ENCODE assay signal across 19 mouse cellular contexts in genomic region chr6:38867291-38867690, GRCm38 (mm10). TPM values are rescaled to one million over a fixed set of nuclear protein-coding genes. Genes with fewer than 3 reads are reported as not detected.
A peak's percentile ranks its signal among the peaks of the same experiment; 100 is the strongest.
DNase-seq lines count a peak whose midpoint lies in the region; ATAC-seq and TF ChIP-seq lines count a peak whose summit lies in the region.
"Had no signal": no experiment of that assay in that cellular context is flagged by ENCODE, and none has a peak within 500 bp of the region (broad histone marks: within the 10 kb centered on the region; RNA-seq: fewer than 3 reads in every experiment).

No protein-coding gene starts in this region.

- 43% methylated on average over 1 of the region's 1 CpGs for WGBS in intestine, embryonic 14.5 days
- 39% methylated on average over 1 of the region's 1 CpGs for WGBS in intestine, embryonic 15.5 days
- WGBS in midbrain, embryonic 11.5 days = 61% methylated on average over 1 of the region's 1 CpGs
- 40% methylated on average over 1 of the region's 1 CpGs for WGBS in midbrain, embryonic 14.5 days
- 88% methylated on average over 1 of the region's 1 CpGs for WGBS in liver, embryonic 13.5 days (ENCODE audit: insufficient replicate concordance)
- WGBS in cerebellum, adult 2 months = 71% methylated on average over 1 of the region's 1 CpGs

- H3K27ac ChIP-seq in intestine, embryonic 14.5 days (ENCODE audit: low read depth) = no peak overlapping the region
- H3K27ac ChIP-seq in intestine, embryonic 15.5 days = no peak overlapping the region
- H3K27ac ChIP-seq in midbrain, embryonic 11.5 days (ENCODE audit: low read depth, low read length) = no peak overlapping the region
- no peak overlapping the region for H3K27ac ChIP-seq in midbrain, embryonic 14.5 days (replicated peaks; ENCODE audit: low read depth, low read length)
- peak overlapping the region; percentile 54 for H3K27ac ChIP-seq in liver, embryonic 13.5 days
- H3K27ac ChIP-seq in cerebellum, adult 2 months (ENCODE audit: insufficient read depth, low read length) = no peak overlapping the region
- H3K27ac ChIP-seq: forebrain, embryonic 15.5 days; hindbrain, embryonic 10.5 days; left cerebral cortex, adult 2 months had no signal

- no peak overlapping the region for H3K4me3 ChIP-seq in intestine, embryonic 14.5 days (ENCODE audit: low read depth, low read length)
- H3K4me3 ChIP-seq in intestine, embryonic 15.5 days (replicated peaks) = no peak overlapping the region
- no peak overlapping the region for H3K4me3 ChIP-seq in midbrain, embryonic 11.5 days (ENCODE audit: low read depth, low read length)
- no peak overlapping the region for H3K4me3 ChIP-seq in midbrain, embryonic 14.5 days (replicated peaks; ENCODE audit: low read depth, low read length)
- H3K4me3 ChIP-seq in liver, embryonic 13.5 days (replicated peaks) = no peak overlapping the region
- H3K4me3 ChIP-seq in cerebellum, adult 2 months (replicated peaks; ENCODE audit: insufficient read depth, low read depth, low read length) = no peak overlapping the region
- H3K4me3 ChIP-seq: forebrain, embryonic 15.5 days; hindbrain, embryonic 10.5 days; left cerebral cortex, adult 2 months had no signal

- TF ChIP-seq POLR2A in cerebellum, adult 2 months (IDR thresholded peaks at IDR 0.05; ENCODE audit: borderline replicate concordance, insufficient read depth, low read length) = no peak

- H3K27me3 ChIP-seq in intestine, embryonic 14.5 days (replicated peaks; ENCODE audit: control insufficient read depth, insufficient read depth, low read length) = no peaks in the 10 kb centered on the region
- H3K27me3 ChIP-seq in intestine, embryonic 15.5 days (replicated peaks) = no peaks in the 10 kb centered on the region
- no peaks in the 10 kb centered on the region for H3K27me3 ChIP-seq in midbrain, embryonic 11.5 days (ENCODE audit: control insufficient read depth, insufficient read depth, low read length)
- no peaks in the 10 kb centered on the region for H3K27me3 ChIP-seq in midbrain, embryonic 14.5 days (ENCODE audit: control insufficient read depth, insufficient read depth, low read length)
- H3K27me3 ChIP-seq in liver, embryonic 13.5 days = no peaks in the 10 kb centered on the region
- no peaks in the 10 kb centered on the region for H3K27me3 ChIP-seq in cerebellum, adult 2 months (ENCODE audit: control insufficient read depth, insufficient read depth, low read length)
- H3K27me3 ChIP-seq: forebrain, embryonic 15.5 days; megakaryocyte, embryonic 14.5 days had no signal

- no peak for TF ChIP-seq CTCF in cerebellum, adult 2 months (IDR thresholded peaks at IDR 0.05; ENCODE audit: borderline replicate concordance, insufficient read depth, low read depth, low read length)

- peak; percentile 32 for DNase-seq in intestine, embryonic 14.5 days (ENCODE audit: low spot score)
- peak; percentile 79 for DNase-seq in midbrain, embryonic 11.5 days (ENCODE audit: low spot score, missing footprints)
- no peak for DNase-seq in midbrain, embryonic 14.5 days
- no peak for DNase-seq in liver, embryonic 13.5 days
- no peak for DNase-seq in cerebellum, adult 2 months
- DNase-seq: adrenal gland, adult 8-10 months; cerebellum, adult 9-10 months; kidney, postnatal 4 days; layer of hippocampus, adult 9-11 months; left cerebral cortex, postnatal 4 days; lung, adult 18-20 months; retina, postnatal 1 day had no signal

- peaks cover 11% of the 10 kb centered on the region; the same call in 1 of the 2 replicates for H3K36me3 ChIP-seq in intestine, embryonic 14.5 days (ENCODE audit: control insufficient read depth, insufficient read depth, low read length)
- H3K36me3 ChIP-seq in intestine, embryonic 15.5 days = no peaks in the 10 kb centered on the region
- H3K36me3 ChIP-seq in midbrain, embryonic 11.5 days (ENCODE audit: control insufficient read depth, insufficient read depth, low read length) = no peaks in the 10 kb centered on the region
- H3K36me3 ChIP-seq in midbrain, embryonic 14.5 days (ENCODE audit: control insufficient read depth, insufficient read depth, low read length) = no peaks in the 10 kb centered on the region; the same call in 1 of the 2 replicates
- peaks cover 31% of the 10 kb centered on the region for H3K36me3 ChIP-seq in liver, embryonic 13.5 days
- H3K36me3 ChIP-seq: hindbrain, embryonic 10.5 days had no signal

- H3K4me2 ChIP-seq in intestine, embryonic 14.5 days (ENCODE audit: low read length) = no peak overlapping the region
- H3K4me2 ChIP-seq in intestine, embryonic 15.5 days (replicated peaks) = no peak overlapping the region
- no peak overlapping the region for H3K4me2 ChIP-seq in midbrain, embryonic 11.5 days
- H3K4me2 ChIP-seq in midbrain, embryonic 14.5 days (ENCODE audit: low read length) = no peak overlapping the region
- no peak overlapping the region for H3K4me2 ChIP-seq in liver, embryonic 13.5 days
- H3K4me2 ChIP-seq: forebrain, embryonic 15.5 days had no signal

- no peak for ATAC-seq in intestine, embryonic 14.5 days (replicated peaks; ENCODE audit: low FRiP score, low TSS enrichment, low read depth)
- ATAC-seq in intestine, embryonic 15.5 days = no peak
- no peak for ATAC-seq in midbrain, embryonic 11.5 days (ENCODE audit: low FRiP score)
- ATAC-seq in midbrain, embryonic 14.5 days (ENCODE audit: low FRiP score, low TSS enrichment) = no peak
- no peak for ATAC-seq in liver, embryonic 13.5 days (ENCODE audit: low read depth)
- no peak for ATAC-seq in monocyte, adult 5-6 weeks (replicated peaks; ENCODE audit: insufficient number of reproducible peaks, low FRiP score, low TSS enrichment, poor library complexity, severe bottlenecking)
- ATAC-seq: forebrain, embryonic 15.5 days; midbrain, embryonic 16.5 days had no signal

- H3K9me3 ChIP-seq in intestine, embryonic 14.5 days (ENCODE audit: control insufficient read depth, low read length) = no peaks in the 10 kb centered on the region
- H3K9me3 ChIP-seq in intestine, embryonic 15.5 days = no peaks in the 10 kb centered on the region
- no peaks in the 10 kb centered on the region for H3K9me3 ChIP-seq in midbrain, embryonic 11.5 days (ENCODE audit: control insufficient read depth, low read length)
- H3K9me3 ChIP-seq in midbrain, embryonic 14.5 days (ENCODE audit: control insufficient read depth, low read length) = no peaks in the 10 kb centered on the region
- H3K9me3 ChIP-seq in liver, embryonic 13.5 days (replicated peaks) = no peaks in the 10 kb centered on the region
- H3K9me3 ChIP-seq: forebrain, embryonic 15.5 days; hindbrain, embryonic 10.5 days; megakaryocyte, embryonic 14.5 days had no signal

- peaks cover 26% of the 10 kb centered on the region for H3K4me1 ChIP-seq in intestine, embryonic 14.5 days (replicated peaks; ENCODE audit: control insufficient read depth, insufficient read depth, low read length)
- H3K4me1 ChIP-seq in intestine, embryonic 15.5 days (replicated peaks) = peaks cover 44% of the 10 kb centered on the region
- H3K4me1 ChIP-seq in midbrain, embryonic 11.5 days (ENCODE audit: control insufficient read depth, insufficient read depth, low read length) = peaks cover 32% of the 10 kb centered on the region
- peaks cover 26% of the 10 kb centered on the region for H3K4me1 ChIP-seq in midbrain, embryonic 14.5 days (ENCODE audit: control insufficient read depth, insufficient read depth, low read length)
- H3K4me1 ChIP-seq in liver, embryonic 13.5 days (replicated peaks) = peaks cover 88% of the 10 kb centered on the region
- H3K4me1 ChIP-seq in cerebellum, adult 2 months (ENCODE audit: control insufficient read depth, insufficient read depth, low read length) = no peaks in the 10 kb centered on the region

- no peak overlapping the region for H3K9ac ChIP-seq in intestine, embryonic 14.5 days (ENCODE audit: low read length)
- H3K9ac ChIP-seq in intestine, embryonic 15.5 days = no peak overlapping the region
- H3K9ac ChIP-seq in midbrain, embryonic 11.5 days (ENCODE audit: low read length) = no peak overlapping the region
- H3K9ac ChIP-seq in midbrain, embryonic 14.5 days (replicated peaks; ENCODE audit: low read length) = no peak overlapping the region
- peak overlapping the region; percentile 46 for H3K9ac ChIP-seq in liver, embryonic 13.5 days
- H3K9ac ChIP-seq: forebrain, embryonic 15.5 days had no signal

RNA-seq across cellular contexts. Expression of gene Tbxas1, which starts 7.9 kb away (rescaled TPM):
- polyA plus RNA-seq in intestine, embryonic 14.5 days (2014; fragmentation: Nextera tagmentation; extraction: Ambion mirVana) = 2.1 and 2.4 TPM in 2 replicates
- 3.4 and 4.0 TPM in 2 replicates for polyA plus RNA-seq in intestine, embryonic 15.5 days (2015; fragmentation: Nextera tagmentation; extraction: Ambion mirVana)
- 1.5 TPM in 2 replicates for polyA plus RNA-seq in midbrain, embryonic 11.5 days (2014; fragmentation: Nextera tagmentation; extraction: Ambion mirVana)
- polyA plus RNA-seq in midbrain, embryonic 14.5 days (2014; fragmentation: Nextera tagmentation; extraction: Ambion mirVana) = 0.69 and 1.6 TPM in 2 replicates
- polyA plus RNA-seq in liver, embryonic 13.5 days (2015; fragmentation: Nextera tagmentation; extraction: Ambion mirVana) = 11.4 and 12.2 TPM in 2 replicates
- 10.7 to 19.2 TPM (median 18.1 TPM) in 3 replicates for total RNA-seq in monocyte, adult 5-6 weeks (2017)
- 1.2 TPM in 2 replicates for polyA plus RNA-seq in cerebellum, adult 2 months (2012; rRNA removed)

RNA-seq across cellular contexts. Expression of gene Hipk2, which starts 8.7 kb away (rescaled TPM):
- polyA plus RNA-seq in intestine, embryonic 14.5 days (2014; fragmentation: Nextera tagmentation; extraction: Ambion mirVana) = 24.7 and 27.9 TPM in 2 replicates
- 20.2 and 23.3 TPM in 2 replicates for polyA plus RNA-seq in intestine, embryonic 15.5 days (2015; fragmentation: Nextera tagmentation; extraction: Ambion mirVana)
- 25.2 and 25.8 TPM in 2 replicates for polyA plus RNA-seq in midbrain, embryonic 11.5 days (2014; fragmentation: Nextera tagmentation; extraction: Ambion mirVana)
- 35.1 and 41.3 TPM in 2 replicates for polyA plus RNA-seq in midbrain, embryonic 14.5 days (2014; fragmentation: Nextera tagmentation; extraction: Ambion mirVana)
- 20.1 and 20.4 TPM in 2 replicates for polyA plus RNA-seq in liver, embryonic 13.5 days (2015; fragmentation: Nextera tagmentation; extraction: Ambion mirVana)
- total RNA-seq in monocyte, adult 5-6 weeks (2017) = 12.4 to 19.1 TPM (median 13.0 TPM) in 3 replicates
- polyA plus RNA-seq in cerebellum, adult 2 months (2012; rRNA removed) = 34.3 and 36.6 TPM in 2 replicates

Comparison
In these comparisons a context has a peak if more than half of its experiments do, and no peak if none do; other contexts are left out.
1. DNase-seq: peak in intestine, embryonic 14.5 days (single experiment) and midbrain, embryonic 11.5 days (single experiment); none in midbrain, embryonic 14.5 days (single experiment), liver, embryonic 13.5 days (single experiment) and cerebellum, adult 2 months (0 of 2).